Mouse (Mus musculus) urinary bladder, postnatal 36 days (tissue): ENCODE measurements around the gene Cebpb.

Source experiments
- DNase-seq, 2 experiments: peaks; one replicate each; pipeline ENCODE4 v3.0.0; 2022; ENCODE audit warnings: low spot score in 2 of 2, mixed read lengths in 1 of 2

The Cebpb gene

GRCm38 (mm10) chr2:167721159-167721882 is 32.6 kb downstream of the Cebpb start:
- DNase-seq: no peak

- no peak for DNase-seq
Measured at GRCm38 (mm10) chr2:167722538-167722937, 33.8 kb downstream of the Cebpb start.

GRCm38 (mm10) chr2:167723589-167724206 is 35.0 kb downstream of the Cebpb start:
- DNase-seq: no peak

GRCm38 (mm10) chr2:167725879-167726278 is 37.2 kb downstream of the Cebpb start:
- no peak for DNase-seq

- peak in 1 of 2 experiments; percentile 40 for DNase-seq
Measured at GRCm38 (mm10) chr2:167727161-167727560, 38.4 kb downstream of the Cebpb start.

GRCm38 (mm10) chr2:167730036-167730435 is 41.3 kb downstream of the Cebpb start:
- DNase-seq: no peak

GRCm38 (mm10) chr2:167731149-167731548 is 42.4 kb downstream of the Cebpb start:
- no peak for DNase-seq

- no peak for DNase-seq
Measured at GRCm38 (mm10) chr2:167734861-167735260, 46.1 kb downstream of the Cebpb start.

GRCm38 (mm10) chr2:167739030-167739429 is 50.3 kb downstream of the Cebpb start:
- no peak for DNase-seq
